In the genomic region with DNA sequence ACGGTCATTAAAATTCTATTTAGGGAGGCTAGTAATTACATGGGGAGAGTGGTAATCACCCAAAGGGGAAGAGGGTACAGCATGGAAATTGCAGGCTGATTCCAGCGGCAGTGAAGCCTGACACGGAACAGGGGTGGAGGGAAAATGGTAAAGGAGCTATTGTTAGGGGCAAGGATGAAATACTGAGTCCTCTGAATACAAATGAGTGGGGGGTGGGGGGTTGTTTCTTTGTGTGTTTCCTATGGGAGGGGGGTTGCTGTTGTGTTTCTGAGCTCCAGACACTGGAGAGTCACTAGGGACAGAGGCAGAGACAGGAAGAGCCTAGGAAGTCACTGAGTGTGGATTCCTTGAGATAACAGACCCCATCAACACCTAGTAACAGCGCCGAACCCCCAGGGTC, we compare ENCODE assay signal across 18 mouse cellular contexts. TPM values are rescaled to one million over a fixed set of nuclear protein-coding genes. Genes with fewer than 3 reads are reported as not detected.
DNase-seq lines count a peak whose midpoint lies in the region; ATAC-seq lines count a peak whose summit lies in the region.
"Had no signal": no experiment of that assay in that cellular context is flagged by ENCODE, and none has a peak within 500 bp of the region (broad histone marks: within the 10 kb centered on the region; RNA-seq: fewer than 3 reads in every experiment).

No protein-coding gene starts in this region.

- H3K36me3 ChIP-seq in heart, embryonic 14.5 days (ENCODE audit: control insufficient read depth, insufficient read depth, low read length): no peaks in the 10 kb centered on the region
- no peaks in the 10 kb centered on the region for H3K36me3 ChIP-seq in hindbrain, embryonic 14.5 days (replicated peaks; ENCODE audit: control insufficient read depth, insufficient read depth)
- H3K36me3 ChIP-seq: limb, embryonic 12.5 days had no signal

- DNase-seq in heart, postnatal 10 days: no peak
- DNase-seq in R1 (ENCODE audit: low read depth, low spot score): peak; percentile 14
- DNase-seq in brain, adult 2 months (ENCODE audit: low read depth, low spot score): peak; percentile 77
- no peak for DNase-seq in hindbrain, embryonic 14.5 days (ENCODE audit: low spot score)
- no peak for DNase-seq in cerebellum, postnatal 4 days (ENCODE audit: low spot score in 2 of 2)
- DNase-seq in left cerebral cortex, adult 8-10 months (ENCODE audit: low spot score in 2 of 2): no peak
- DNase-seq: adrenal gland, postnatal 10 days; cerebellum, adult 9-10 months; lung, postnatal 10 days; retina, postnatal 1 day; thymus, adult 2 months had no signal

- intact Hi-C loops in heart, postnatal 10 days (cut with DNase I): no loop called here

- H3K9ac ChIP-seq in heart, embryonic 14.5 days (ENCODE audit: low read length): no peak overlapping the region
- H3K9ac ChIP-seq in hindbrain, embryonic 14.5 days: no peak overlapping the region
- H3K9ac ChIP-seq: limb, embryonic 12.5 days; liver, embryonic 14.5 days had no signal

- no peak overlapping the region for H3K27ac ChIP-seq in heart, embryonic 14.5 days (replicated peaks in 1 of 2; ENCODE audit: control insufficient read depth in 1 of 2, insufficient read depth in 1 of 2, low read depth in 2 of 2, low read length in 2 of 2)
- H3K27ac ChIP-seq in hindbrain, embryonic 14.5 days: 0 out of 2 replicates have a peak overlapping the region, but pooled peaks have one; percentile 32
- H3K27ac ChIP-seq: layer of hippocampus, adult 2 months; limb, embryonic 12.5 days; liver, embryonic 14.5 days had no signal

- H3K4me1 ChIP-seq in heart, embryonic 14.5 days (ENCODE audit: control insufficient read depth in 2 of 2, insufficient read depth in 2 of 2, low read length in 2 of 2): peaks cover 0 to 4% of the 10 kb centered on the region in 2 experiments; a peak in 3 of 4 replicates
- peaks cover 10% of the 10 kb centered on the region; the same call in 1 of the 2 replicates for H3K4me1 ChIP-seq in hindbrain, embryonic 14.5 days (replicated peaks; ENCODE audit: control insufficient read depth, insufficient read depth, low read length)
- H3K4me1 ChIP-seq: limb, embryonic 12.5 days had no signal

- peaks cover 13% of the 10 kb centered on the region for H3K9me3 ChIP-seq in heart, embryonic 14.5 days (ENCODE audit: control insufficient read depth, low read length)
- no peaks in the 10 kb centered on the region for H3K9me3 ChIP-seq in hindbrain, embryonic 14.5 days (ENCODE audit: control insufficient read depth, low read length)

- H3K27me3 ChIP-seq in heart, embryonic 14.5 days (ENCODE audit: control insufficient read depth, insufficient read depth, low read length): no peaks in the 10 kb centered on the region
- H3K27me3 ChIP-seq in hindbrain, embryonic 14.5 days (ENCODE audit: control insufficient read depth, insufficient read depth, low read length): no peaks in the 10 kb centered on the region

- H3K4me3 ChIP-seq in heart, embryonic 14.5 days (ENCODE audit: control insufficient read depth in 1 of 2, insufficient read depth in 1 of 2, low read depth in 1 of 2, low read length in 2 of 2): no peak overlapping the region
- no peak overlapping the region for H3K4me3 ChIP-seq in hindbrain, embryonic 14.5 days (replicated peaks; ENCODE audit: low read length)
- H3K4me3 ChIP-seq: layer of hippocampus, adult 2 months; limb, embryonic 12.5 days; megakaryocyte, embryonic 14.5 days had no signal

- 3% methylated on average over 5 of the region's 5 CpGs for WGBS in heart, embryonic 14.5 days
- WGBS in hindbrain, embryonic 14.5 days: 25% methylated on average over 5 of the region's 5 CpGs

- no peak for ATAC-seq in heart, embryonic 14.5 days (ENCODE audit: insufficient number of reproducible peaks, insufficient read depth, low FRiP score, low read depth)
- no peak for ATAC-seq in hindbrain, embryonic 14.5 days (ENCODE audit: low FRiP score)
- ATAC-seq: inflammation-experienced regulatory T-cells, adult 6 months had no signal

- peak overlapping the region; percentile 26; the same call in 1 of the 2 replicates for H3K4me2 ChIP-seq in heart, embryonic 14.5 days (ENCODE audit: low read length)
- no peak overlapping the region for H3K4me2 ChIP-seq in hindbrain, embryonic 14.5 days (replicated peaks)
- H3K4me2 ChIP-seq: limb, embryonic 12.5 days had no signal

RNA-seq across cellular contexts. Expression of a gene that starts 48.1 kb away (rescaled TPM):
- polyA plus RNA-seq in heart, embryonic 14.5 days (2014; fragmentation: Nextera tagmentation; extraction: Ambion mirVana): 0.07 TPM in 1 of 2 replicates, not detected in the other
- total RNA-seq in heart, postnatal 10 days (2021): under 1 TPM; 0.12 TPM
- polyA plus RNA-seq in hindbrain, embryonic 14.5 days (2014; fragmentation: Nextera tagmentation; extraction: Ambion mirVana): 0.76 and 0.90 TPM in 2 replicates
- 10 to 100 TPM; 11.3 to 14.7 (median 12.2) TPM for total RNA-seq in left cerebral cortex, adult 8-10 months (2022)
- polyA plus RNA-seq: kidney, embryonic 14.5 days; limb, embryonic 12.5 days had no signal

Comparison
In these comparisons a context has a peak if more than half of its experiments do, and no peak if none do; other contexts are left out.
1. DNase-seq: peak in R1 (single experiment) and brain, adult 2 months (single experiment); none in heart, postnatal 10 days (0 of 2), hindbrain, embryonic 14.5 days (single experiment), cerebellum, postnatal 4 days (0 of 2) and left cerebral cortex, adult 8-10 months (0 of 2).
2. RNA of a gene that starts 48.1 kb away (total RNA-seq): 11.3 to 14.7 TPM in left cerebral cortex, adult 8-10 months; 0.12 TPM in heart, postnatal 10 days; every median in the first group is over 10 times any median in the second.